Mouse (Mus musculus) cerebellum, adult 2 months (tissue): ENCODE measurements around the gene Ndufa8.

Experiments
- CTCF ChIP-seq: fragments of 200-500 bp; IDR thresholded peaks from 2 replicates; pipeline ENCODE4 v1.5.1; 2011; ENCODE audit warnings: low read depth, mild to moderate bottlenecking, control low read depth, low read length, moderate library complexity, borderline replicate concordance; ENCODE audit not compliant: insufficient read depth
- POLR2A ChIP-seq: fragments of 200-500 bp; IDR thresholded peaks from 2 replicates; pipeline ENCODE4 v1.6.1; 2011; ENCODE audit warnings: low read length, control low read depth, borderline replicate concordance; ENCODE audit not compliant: insufficient read depth

GRCm38 (mm10) chr2:36009386-36009785 is 39.8 kb downstream of the Ndufa8 start:
- no peak for TF ChIP-seq POLR2A
- peak; percentile 83 for TF ChIP-seq CTCF
